Mouse (Mus musculus) midbrain, embryonic 14.5 days (tissue): ENCODE data around the gene Zfp119a. TPM values are rescaled to one million over a fixed set of nuclear protein-coding genes. Genes with fewer than 3 reads are reported as not detected.
"Not testable (repeated sequence)": the region's sequence is repeated elsewhere in the genome, so short reads cannot be mapped to it uniquely, and the experiment has no call there.

Experiments used
- ATAC-seq: fragments of 200-750 bp; cut with Nextera tagmentation; 2 replicates; pipeline ENCODE4 v1.8.0; 2017; ENCODE audit warnings: moderate number of reproducible peaks, moderate library complexity; ENCODE audit not compliant: low FRiP score, low TSS enrichment
- DNase-seq: peaks from one replicate; pipeline ENCODE4 v3.0.0-alpha.2; 2015
- H3K27ac ChIP-seq: fragments of 300-500 bp; sonication (generic); replicated peaks from 2 replicates; pipeline ENCODE4 v1.5.1; 2014; ENCODE audit warnings: mild to moderate bottlenecking, low read depth, low read length, moderate library complexity
- H3K27me3 ChIP-seq: fragments of 300-500 bp; sonication (generic); 2 replicates; pipeline ENCODE4 v1.6.1; 2014; ENCODE audit warnings: low read length, control low read depth, mixed read lengths; ENCODE audit not compliant: control insufficient read depth, insufficient read depth
- H3K36me3 ChIP-seq: fragments of 300-500 bp; sonication (generic); 2 replicates; pipeline ENCODE4 v1.6.1; 2014; ENCODE audit warnings: low read length, control low read depth; ENCODE audit not compliant: control insufficient read depth, insufficient read depth
- H3K4me1 ChIP-seq: fragments of 300-500 bp; sonication (generic); 2 replicates; pipeline ENCODE4 v1.6.1; 2014; ENCODE audit warnings: mild to moderate bottlenecking, antibody characterized with exemption, low read length, control low read depth; ENCODE audit not compliant: control insufficient read depth, insufficient read depth
- H3K4me2 ChIP-seq: fragments of 300-500 bp; sonication (generic); 2 replicates; pipeline ENCODE4 v1.6.1; 2014; ENCODE audit warnings: mild to moderate bottlenecking, low read length, moderate library complexity
- H3K4me3 ChIP-seq: fragments of 300-500 bp; sonication (generic); replicated peaks from 2 replicates; pipeline ENCODE4 v1.5.1; 2014; ENCODE audit warnings: low read depth, low read length
- H3K9ac ChIP-seq: fragments of 300-500 bp; sonication (generic); replicated peaks from 2 replicates; pipeline ENCODE4 v1.6.1; 2014; ENCODE audit warnings: mild to moderate bottlenecking, low read length, moderate library complexity
- H3K9me3 ChIP-seq: fragments of 300-500 bp; sonication (generic); 2 replicates; pipeline ENCODE4 v1.6.1; 2016; ENCODE audit warnings: low read length, control low read depth, mixed read lengths; ENCODE audit not compliant: control insufficient read depth
- WGBS: fragments of 180-500 bp; shearing (Covaris S2); extraction: QIAGEN DNeasy Blood & Tissue Kit; methylation state at CpG from one replicate; pipeline ENCODE4 v1.1.7; 2014; 5-methylcytosine and 5-hydroxymethylcytosine counted together
- polyA plus RNA-seq: library from polyadenylated mRNA; unstranded; fragments of >200 nt; fragmentation: Nextera tagmentation; extraction: Ambion mirVana; gene quantifications from 2 replicates; pipeline ENCODE4 v1.2.1, GENCODE M21; 2014

Gene Zfp119a
- polyA plus RNA-seq, result 14.2 and 15.3 TPM in 2 replicates

DNA sequence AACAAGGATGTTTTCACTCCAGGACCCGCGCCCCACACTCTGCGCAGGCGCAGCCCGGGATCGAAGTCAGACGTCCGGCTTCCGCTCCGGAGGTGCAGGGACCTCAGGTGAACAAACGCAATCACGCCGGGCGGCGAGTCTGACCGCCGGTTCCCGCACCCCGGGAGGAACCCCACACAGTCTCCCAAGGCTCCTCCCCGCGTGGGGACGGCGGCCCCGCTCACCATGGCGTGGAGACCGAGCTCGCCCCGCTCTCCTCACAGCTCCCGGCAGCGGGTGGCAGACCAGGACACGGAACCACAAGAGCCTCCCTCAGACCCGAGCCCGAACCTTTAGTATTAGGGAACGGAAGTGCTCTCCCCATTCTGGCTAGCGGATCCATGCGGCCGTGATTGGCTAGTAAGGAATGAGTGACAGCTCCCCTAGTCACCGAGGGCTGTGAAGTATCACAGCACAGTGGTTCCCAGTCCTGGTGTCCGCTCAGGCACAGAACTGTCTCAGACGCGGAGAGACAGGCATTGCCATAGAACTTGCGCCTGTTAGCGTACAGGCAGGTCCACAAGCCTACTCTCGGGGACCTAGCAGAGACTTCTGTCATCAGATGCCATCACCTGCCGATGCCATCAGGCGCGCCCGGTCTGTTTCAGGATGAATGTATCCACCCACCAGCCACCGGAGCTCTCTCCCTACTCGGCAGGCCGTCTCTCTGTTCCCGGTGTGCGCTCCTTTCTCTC, at the start of gene Zfp119a:
TSS of gene Zfp119a (minus strand) at position 295 of the 734 bp plus-strand sequence.
- DNase-seq (peak; percentile 92), ATAC-seq (peak; percentile 100)
- not testable (repeated sequence) for H3K4me1 ChIP-seq, H3K36me3 ChIP-seq, H3K27me3 ChIP-seq, H3K9me3 ChIP-seq
- WGBS, result 0% methylated on average over 40 of the region's 53 CpGs
- peak within 1 kb of the TSS; percentile 71 for H3K4me2 ChIP-seq
- H3K27ac ChIP-seq, result peak within 1 kb of the TSS; percentile 86
- H3K4me3 ChIP-seq, result peak within 1 kb of the TSS; percentile 45
- peak within 1 kb of the TSS; percentile 54 for H3K9ac ChIP-seq

- no peaks in the 10 kb centered on the region for H3K27me3 ChIP-seq
- ATAC-seq (no peak), DNase-seq (no peak)
- H3K9me3 ChIP-seq, result no peaks in the 10 kb centered on the region
- H3K4me3 ChIP-seq, result no peak overlapping the region
- no peaks in the 10 kb centered on the region for H3K4me1 ChIP-seq
- no peaks in the 10 kb centered on the region for H3K36me3 ChIP-seq
- H3K27ac ChIP-seq, result no peak overlapping the region
- no peak overlapping the region for H3K9ac ChIP-seq
- no peak overlapping the region for H3K4me2 ChIP-seq
Measured at GRCm38 (mm10) chr17:55906669-55907068, 27.9 kb upstream of the Zfp119a start.

- Histone ChIP-seq H3K9me3 (no peaks in the 10 kb centered on the region), H3K36me3 (peaks cover 3% of the 10 kb centered on the region; the same call in 1 of the 2 replicates), H3K4me1 (no peaks in the 10 kb centered on the region), H3K4me2 (no peak overlapping the region), H3K27me3 (no peaks in the 10 kb centered on the region), H3K4me3 (no peak overlapping the region), H3K27ac (no peak overlapping the region), H3K9ac (no peak overlapping the region)
- DNase-seq (no peak), ATAC-seq (no peak)
- WGBS, result 77% methylated on average over 6 of the region's 6 CpGs
Measured at GRCm38 (mm10) chr17:55904131-55904530, 25.4 kb upstream of the Zfp119a start.

DNA sequence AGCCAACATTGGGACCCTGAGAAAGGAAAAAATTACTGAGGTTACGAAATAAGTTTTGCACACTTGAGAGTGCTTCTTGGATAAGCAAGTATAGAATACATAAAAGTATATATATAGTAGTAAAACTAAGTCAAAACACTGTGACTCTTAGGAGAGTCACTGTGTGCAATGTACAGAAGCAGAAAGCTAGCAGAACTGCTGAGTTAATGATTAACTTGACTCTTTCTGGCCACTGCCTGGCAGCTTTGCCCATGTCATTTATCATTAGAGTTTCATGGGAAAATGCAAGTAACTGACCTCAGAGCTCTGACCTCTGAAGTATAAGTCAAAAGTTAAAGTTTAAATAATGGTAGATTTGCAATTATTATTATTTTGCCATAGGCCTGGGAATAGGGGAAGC, 25.0 kb upstream of the Zfp119a start:
- peaks cover 3% of the 10 kb centered on the region; the same call in 1 of the 2 replicates for H3K36me3 ChIP-seq
- H3K4me3 ChIP-seq, result no peak overlapping the region
- H3K27ac ChIP-seq, result no peak overlapping the region
- no peaks in the 10 kb centered on the region for H3K9me3 ChIP-seq
- no peak overlapping the region for H3K4me2 ChIP-seq
- no peaks in the 10 kb centered on the region for H3K4me1 ChIP-seq
- H3K9ac ChIP-seq, result no peak overlapping the region
- WGBS, result 79% methylated on average over 1 of the region's 1 CpGs
- ATAC-seq (no peak), DNase-seq (no peak)
- no peaks in the 10 kb centered on the region for H3K27me3 ChIP-seq

DNA sequence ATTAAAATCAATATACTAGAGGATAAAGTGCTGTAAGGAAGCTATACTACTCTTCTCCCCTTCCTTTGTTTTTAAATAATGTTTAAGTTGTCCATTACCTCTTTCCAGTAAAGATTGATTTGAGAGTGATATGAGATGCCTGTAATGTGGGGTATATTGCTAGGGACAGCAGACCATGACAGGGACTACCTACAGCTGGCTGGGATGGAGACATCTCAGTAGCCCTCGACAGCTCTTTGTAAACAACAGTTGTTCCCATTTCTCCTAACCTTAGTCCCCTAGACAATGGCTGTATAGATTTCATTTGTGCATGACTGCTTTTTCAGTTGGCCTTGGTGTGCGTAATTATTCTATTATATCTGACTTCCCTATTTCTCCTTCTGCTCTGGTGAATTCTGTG, 24.4 kb upstream of the Zfp119a start:
- Histone ChIP-seq H3K36me3 (peaks cover 8% of the 10 kb centered on the region), H3K9me3 (0 out of 2 replicates have a peak, but pooled peaks cover 5% of the 10 kb centered on the region), H3K27ac (no peak overlapping the region), H3K9ac (no peak overlapping the region), H3K4me3 (no peak overlapping the region), H3K4me2 (no peak overlapping the region), H3K27me3 (no peaks in the 10 kb centered on the region), H3K4me1 (no peaks in the 10 kb centered on the region)
- ATAC-seq (no peak), DNase-seq (no peak)
- 69% methylated on average over 2 of the region's 2 CpGs for WGBS

GRCm38 (mm10) chr17:55892406-55892955, 13.8 kb upstream of the Zfp119a start:
- WGBS, result 13% methylated on average over 6 of the region's 8 CpGs
- Histone ChIP-seq H3K4me3 (peak overlapping the region; percentile 43), H3K4me2 (peak overlapping the region; percentile 58), H3K9ac (peak overlapping the region; percentile 29; the same call in 1 of the 2 replicates), H3K27ac (peak overlapping the region; percentile 57; the same call in 1 of the 2 replicates)
- not testable (repeated sequence) for H3K4me1 ChIP-seq, H3K36me3 ChIP-seq, H3K27me3 ChIP-seq, ATAC-seq, H3K9me3 ChIP-seq
- peak; percentile 3 for DNase-seq

DNA sequence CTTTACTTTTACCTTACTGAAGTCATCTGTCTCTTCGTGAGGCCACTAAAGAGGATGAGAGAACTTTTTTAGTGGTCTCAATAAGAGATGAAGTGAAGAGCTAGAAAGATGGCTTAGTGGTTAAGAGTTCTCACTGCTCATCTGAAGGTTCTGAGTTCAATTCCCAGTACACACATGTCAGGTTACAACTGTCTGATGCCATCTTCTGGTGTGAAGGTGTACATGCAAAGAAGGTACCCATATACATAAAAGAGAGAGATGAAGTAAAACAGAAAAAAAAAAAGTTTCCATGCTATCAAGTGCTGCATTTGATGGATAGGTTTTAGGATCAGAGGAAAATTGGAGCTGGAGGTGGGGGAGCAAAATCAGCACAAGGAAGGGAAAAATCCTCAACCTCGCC, 6.2 kb upstream of the Zfp119a start:
- DNase-seq (no peak), ATAC-seq (no peak)
- Histone ChIP-seq H3K27me3 (no peaks in the 10 kb centered on the region), H3K4me1 (no peaks in the 10 kb centered on the region), H3K36me3 (no peaks in the 10 kb centered on the region), H3K9ac (no peak overlapping the region), H3K27ac (no peak overlapping the region), H3K4me3 (no peak overlapping the region), H3K9me3 (no peaks in the 10 kb centered on the region), H3K4me2 (no peak overlapping the region)
- WGBS, result 72% methylated on average over 2 of the region's 2 CpGs

GRCm38 (mm10) chr17:55883631-55884030, 4.9 kb upstream of the Zfp119a start:
- DNase-seq, result peak; percentile 6
- ATAC-seq, result no peak
- 65% methylated on average over 2 of the region's 2 CpGs for WGBS

GRCm38 (mm10) chr17:55878282-55878635, 471 bp downstream of the Zfp119a start:
- not testable (repeated sequence) for DNase-seq, H3K27me3 ChIP-seq, H3K36me3 ChIP-seq, H3K4me1 ChIP-seq, H3K9me3 ChIP-seq, ATAC-seq
- peak overlapping the region; percentile 52 for H3K9ac ChIP-seq
- peak overlapping the region; percentile 45 for H3K4me3 ChIP-seq
- WGBS, result under 1% methylated on average over 6 of the region's 8 CpGs
- peak overlapping the region; percentile 86 for H3K27ac ChIP-seq
- peak overlapping the region; percentile 71 for H3K4me2 ChIP-seq

More at GRCm38 (mm10) chr17:55883631-55884030, 4.9 kb upstream of the Zfp119a start:
- Histone ChIP-seq H3K9ac (no peak overlapping the region), H3K36me3 (no peaks in the 10 kb centered on the region), H3K4me2 (no peak overlapping the region), H3K4me1 (no peaks in the 10 kb centered on the region), H3K4me3 (no peak overlapping the region), H3K9me3 (no peaks in the 10 kb centered on the region), H3K27me3 (no peaks in the 10 kb centered on the region), H3K27ac (no peak overlapping the region)
